Mouse (Mus musculus) left cerebral cortex, adult 11 months (tissue): ENCODE data around the gene Nek6.
A peak's percentile ranks its signal among the peaks of the same experiment; 100 is the strongest.

Source experiments
- DNase-seq: peaks from one replicate; pipeline ENCODE4 v3.0.0; 2022; ENCODE audit warnings: low spot score

Gene Nek6

DNA sequence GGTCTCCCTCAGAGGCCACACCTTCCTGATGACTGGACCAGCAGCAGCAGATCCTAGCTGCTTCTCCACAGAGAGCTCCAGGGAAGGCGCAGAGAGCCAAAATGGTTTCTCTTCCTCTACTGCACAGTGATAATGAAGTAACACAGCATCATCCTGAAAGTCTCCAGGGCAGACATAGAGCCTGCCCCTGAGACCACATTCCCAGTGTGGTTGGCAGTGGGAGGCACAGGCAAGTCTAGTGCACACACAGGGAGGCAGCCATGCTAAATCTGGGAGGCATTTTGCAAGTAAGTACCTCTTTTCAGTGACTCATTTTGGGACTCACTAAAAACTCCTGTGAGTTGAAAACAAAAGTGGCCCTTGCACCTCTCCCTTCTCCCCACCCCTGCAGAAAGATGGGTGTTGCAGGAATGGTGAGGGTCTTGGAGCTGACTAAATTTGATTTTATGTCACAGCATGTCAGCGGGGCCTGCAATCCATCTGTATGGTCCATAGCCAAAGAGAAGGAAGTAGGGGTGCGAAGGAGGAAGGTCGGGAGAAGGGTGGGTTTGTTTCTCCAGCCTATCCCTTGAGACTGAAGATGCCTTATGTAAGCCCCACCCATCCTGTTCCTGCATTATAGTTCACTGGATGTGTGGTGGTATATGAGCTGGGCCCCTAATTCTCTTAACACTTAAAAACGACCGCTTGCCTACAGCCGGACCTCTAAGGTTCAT lies 2.3 kb upstream of the Nek6 start:
- no peak for DNase-seq

DNA sequence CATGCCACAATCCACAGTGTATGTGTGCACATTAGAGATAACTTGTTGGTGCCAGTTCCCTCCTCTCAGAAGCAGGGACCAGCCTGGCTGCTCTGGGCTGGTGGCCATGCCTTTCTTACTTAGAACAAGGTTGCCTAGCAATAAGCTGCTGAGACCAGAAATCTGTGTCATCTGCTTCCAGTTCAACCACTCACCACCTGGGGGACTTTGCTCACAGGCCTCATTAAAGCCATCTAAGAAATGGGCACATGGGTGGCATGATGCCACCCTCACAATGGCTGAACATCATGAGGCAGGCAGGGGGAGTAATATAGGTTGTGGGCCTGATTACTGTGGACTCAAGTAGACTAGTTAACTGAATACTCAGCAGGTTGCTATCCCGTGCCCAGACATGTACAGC lies 1.3 kb upstream of the Nek6 start:
- no peak for DNase-seq

DNA sequence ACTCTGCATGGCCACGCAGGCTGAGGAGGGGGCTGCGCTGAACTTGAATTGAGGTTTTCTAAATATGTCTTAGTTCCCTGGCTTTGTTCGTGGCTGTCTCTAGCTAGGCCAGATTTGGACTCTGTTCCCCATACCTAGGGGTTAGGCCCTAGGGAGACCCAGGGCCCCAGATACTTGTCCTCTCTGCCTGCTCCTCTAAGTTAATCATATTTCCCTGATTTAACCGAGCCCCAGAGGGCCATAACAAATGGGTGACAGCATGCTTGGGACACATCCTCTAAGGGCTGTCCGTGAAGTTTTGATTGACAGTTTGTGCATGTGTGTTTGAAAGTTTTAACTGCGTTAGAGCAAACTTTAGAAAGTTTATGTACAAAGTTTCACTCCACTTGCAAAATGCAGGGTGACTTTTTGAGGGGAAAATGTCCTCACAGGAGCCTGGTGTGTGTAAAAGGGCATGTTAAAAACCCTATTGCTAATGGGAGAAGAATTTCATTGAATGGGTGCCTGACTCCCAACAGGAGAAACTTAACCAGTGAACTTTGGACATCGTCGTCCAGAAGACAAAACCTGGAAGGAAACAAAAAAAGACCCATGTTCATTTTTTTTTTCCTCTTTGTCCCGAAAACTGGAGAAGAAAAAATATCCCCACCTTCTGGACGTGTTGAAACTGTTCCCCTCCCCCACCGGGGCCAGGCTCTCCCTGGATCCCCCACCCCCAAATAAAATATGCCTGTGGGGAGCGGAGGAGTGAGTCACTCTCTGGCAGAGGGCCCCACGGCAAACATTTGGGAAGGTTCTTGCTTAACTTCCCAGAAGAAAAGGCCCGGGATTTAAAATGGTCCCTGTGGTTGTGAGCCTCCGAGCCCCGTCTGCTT lies 1.1 kb downstream of the Nek6 start:
- DNase-seq: no peak

DNA sequence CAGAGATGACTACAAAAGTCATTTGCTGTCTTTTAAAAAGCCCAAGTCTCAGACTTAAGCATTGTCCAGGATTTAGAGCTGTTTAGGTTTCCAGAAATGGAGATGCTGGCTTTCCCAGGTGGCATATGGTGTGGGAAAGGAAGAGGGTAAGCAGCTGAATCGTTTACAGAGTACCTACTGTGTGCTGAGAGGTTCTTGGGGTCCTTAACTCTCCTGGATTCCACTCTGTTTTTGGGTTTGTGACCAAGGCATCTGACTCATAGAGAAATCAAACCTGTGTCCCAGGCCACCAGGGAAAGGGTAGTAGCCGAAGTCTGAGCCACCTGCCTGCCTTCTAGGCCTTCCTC lies 1.7 kb downstream of the Nek6 start:
- DNase-seq: no peak

DNA sequence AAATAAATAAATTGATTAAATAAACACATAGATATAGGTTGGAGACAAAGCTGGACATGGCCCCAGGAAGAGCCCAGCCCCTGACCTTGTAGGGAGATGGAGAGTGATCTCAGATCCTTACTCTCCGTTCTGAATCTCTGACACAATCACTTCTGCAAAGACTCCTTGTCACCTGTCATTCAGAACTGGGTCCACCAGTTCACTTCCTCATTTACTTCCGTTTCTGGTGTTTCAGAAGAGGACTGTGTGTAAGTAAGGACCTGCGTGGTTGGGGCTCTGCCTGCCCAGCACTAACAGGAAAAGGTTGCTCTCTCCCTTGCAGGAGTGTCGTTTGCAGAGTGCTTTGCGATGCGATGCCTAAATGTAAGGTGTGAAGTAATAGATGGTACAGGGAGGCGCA lies 3.0 kb downstream of the Nek6 start:
- no peak for DNase-seq

DNA sequence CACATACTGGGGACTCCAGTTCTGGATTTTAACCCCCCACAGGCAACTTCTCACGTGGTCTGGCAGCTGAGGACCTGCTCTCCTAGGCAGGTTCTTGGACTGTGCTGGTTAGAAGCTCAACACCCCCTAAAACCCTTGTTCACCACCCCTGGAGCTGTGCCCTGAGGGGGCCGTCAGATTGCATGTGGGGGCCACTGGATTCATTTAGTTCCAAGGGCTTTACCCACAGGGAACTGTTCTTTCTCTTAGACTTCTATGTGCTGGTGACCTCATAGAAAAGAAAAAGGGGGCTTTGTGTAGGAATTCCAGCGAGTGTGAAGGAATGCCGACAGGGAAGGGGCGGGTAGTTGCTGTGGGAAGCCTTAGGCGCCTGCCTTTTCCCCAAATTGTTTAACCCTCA lies 4.0 kb downstream of the Nek6 start:
- DNase-seq: no peak

DNA sequence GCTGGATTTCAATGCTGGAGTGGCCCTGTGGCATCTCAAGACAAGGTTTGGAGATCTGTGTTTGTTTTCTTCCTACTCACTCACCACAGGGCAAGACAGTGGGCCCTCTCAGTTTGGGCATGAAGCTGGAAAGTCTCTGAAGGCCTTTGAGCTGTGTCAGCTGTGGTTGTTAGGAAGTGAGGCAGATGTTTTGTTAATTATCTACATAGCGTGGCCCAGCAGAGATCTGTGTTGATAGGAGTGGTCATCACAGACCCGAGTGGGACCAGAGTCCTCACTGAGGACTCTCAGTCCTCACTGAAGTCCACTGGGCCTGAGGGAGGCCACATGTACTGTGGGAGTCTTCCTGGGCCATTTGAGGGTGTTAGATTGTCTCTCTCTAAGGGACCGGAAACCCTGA lies 5.0 kb downstream of the Nek6 start:
- DNase-seq: no peak

DNA sequence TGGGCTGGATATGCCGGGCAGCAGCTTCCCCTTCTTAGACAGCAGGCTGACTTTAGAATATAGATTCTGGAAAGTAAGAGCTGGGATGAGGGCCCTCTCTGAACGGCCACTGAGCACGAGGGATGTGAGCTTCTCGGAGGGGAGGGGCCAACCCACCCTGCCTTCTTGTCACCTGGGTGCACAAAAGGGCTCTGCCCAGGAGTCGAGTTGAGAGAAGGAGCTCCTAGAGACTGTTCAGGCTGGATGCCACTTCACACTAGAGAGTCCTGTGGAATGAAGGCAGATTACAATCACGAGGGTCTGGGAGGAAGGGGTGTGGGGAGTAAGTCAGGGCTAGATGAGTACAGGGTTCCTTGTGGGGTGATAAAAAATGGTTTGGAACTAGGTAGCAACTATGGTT lies 5.6 kb downstream of the Nek6 start:
- DNase-seq: no peak

DNA sequence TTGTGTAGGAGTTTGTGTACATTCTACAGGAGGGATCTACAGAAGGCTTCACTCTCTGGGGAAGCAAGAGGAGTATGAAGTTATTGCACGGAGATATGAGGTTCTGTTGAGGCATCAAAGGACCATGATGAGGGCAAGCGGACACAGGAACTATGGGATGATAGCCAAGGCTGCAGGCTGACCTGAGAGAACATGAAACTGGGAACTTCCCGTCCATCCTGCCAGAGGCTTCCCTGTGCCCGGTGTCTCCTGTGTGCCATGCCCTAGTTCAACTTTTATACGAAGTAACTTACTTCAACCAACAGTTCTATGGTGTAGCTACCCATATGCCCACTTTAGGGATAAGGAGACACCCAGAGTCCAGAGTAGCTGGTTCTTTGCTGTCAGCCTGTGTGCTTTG lies 7.3 kb downstream of the Nek6 start:
- DNase-seq: no peak

DNA sequence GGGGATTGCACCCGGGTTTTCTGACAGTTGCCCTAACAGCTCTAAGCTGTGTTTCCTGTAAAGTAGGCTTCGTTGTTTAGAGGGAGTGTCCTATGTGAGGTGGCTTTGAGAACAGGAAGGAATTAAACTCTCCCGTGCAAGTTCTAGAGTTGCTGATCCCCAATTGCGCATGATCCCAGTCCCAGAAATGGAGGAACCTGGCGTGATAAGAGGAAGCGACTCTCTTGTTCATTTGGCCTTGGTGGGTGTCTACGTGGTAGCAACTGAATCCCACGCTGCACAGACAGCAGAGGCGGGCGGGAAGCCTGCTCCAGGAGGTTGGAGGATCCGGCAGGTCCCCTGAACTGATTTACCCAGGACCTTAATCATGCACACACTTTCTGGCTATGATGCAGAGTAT lies 8.5 kb downstream of the Nek6 start:
- DNase-seq: no peak

DNA sequence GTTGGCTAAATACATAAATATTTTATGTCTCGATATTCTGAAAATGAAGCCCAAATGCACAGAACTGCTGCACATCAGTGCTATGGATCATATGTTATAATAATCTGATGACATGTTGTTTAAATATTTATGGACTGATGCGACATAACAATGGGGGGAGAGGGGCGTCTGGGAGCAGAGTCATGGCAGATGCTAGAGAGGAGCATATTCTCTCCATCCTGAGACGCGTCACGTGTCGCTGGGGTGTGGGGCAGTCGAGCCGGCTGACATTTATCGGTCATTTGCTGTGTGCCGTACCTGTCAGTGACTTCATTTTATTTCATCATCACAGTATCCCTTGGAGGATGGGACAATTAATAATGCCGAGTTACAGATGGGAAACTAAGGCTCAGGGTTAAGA lies 10.2 kb downstream of the Nek6 start:
- no peak for DNase-seq

DNA sequence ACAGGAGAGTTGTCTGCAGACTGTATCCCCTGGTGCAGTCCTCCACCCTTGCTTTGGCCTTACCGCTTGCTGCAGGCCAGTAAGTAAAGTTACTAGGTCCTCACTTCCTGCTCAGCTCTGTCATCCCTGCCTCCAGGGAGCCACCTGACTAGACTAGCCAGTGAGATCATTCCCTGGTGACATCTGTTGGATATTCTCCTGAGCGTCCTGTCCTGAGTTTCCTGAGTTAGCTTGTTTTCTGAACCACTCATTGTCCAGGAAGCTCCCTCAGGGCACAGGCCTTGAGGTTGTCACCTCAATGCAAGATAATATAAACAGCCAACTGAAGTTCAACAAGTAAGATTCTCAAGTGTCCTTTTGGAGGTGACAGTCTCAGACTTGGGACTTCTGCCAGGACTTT lies 10.9 kb downstream of the Nek6 start:
- no peak for DNase-seq

DNA sequence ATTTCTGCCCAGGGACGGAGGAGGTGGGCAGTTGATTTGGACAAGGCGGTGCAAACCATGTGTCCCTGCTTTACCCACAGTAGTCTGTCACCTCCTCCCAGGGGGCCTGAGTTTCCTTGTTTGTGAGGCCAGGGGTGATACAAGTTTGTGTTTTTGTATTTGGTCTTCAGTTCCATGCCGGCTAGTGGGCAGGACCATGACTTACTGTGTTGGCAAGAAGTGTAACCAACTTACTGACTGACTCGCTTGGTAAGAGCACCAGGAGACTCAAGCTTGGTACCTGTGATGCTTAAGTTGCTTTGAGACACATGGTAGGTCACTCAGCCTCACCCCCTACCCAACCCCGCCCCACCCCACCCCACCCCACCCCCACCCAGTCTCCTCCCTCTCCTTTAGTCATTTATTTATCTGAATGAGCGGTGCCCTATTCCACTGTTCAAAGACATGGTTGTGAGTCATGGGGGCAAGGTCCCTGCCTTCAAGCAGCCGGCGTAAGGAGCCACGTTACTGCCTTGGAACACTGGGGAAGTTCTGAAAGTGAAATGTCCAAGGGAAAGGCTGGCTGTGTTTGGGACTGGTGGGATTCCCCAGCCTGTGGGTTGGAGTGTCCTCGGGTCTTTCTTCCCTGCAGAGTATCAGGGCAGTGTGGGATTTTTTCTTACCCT lies 12.5 kb downstream of the Nek6 start:
- DNase-seq: no peak

DNA sequence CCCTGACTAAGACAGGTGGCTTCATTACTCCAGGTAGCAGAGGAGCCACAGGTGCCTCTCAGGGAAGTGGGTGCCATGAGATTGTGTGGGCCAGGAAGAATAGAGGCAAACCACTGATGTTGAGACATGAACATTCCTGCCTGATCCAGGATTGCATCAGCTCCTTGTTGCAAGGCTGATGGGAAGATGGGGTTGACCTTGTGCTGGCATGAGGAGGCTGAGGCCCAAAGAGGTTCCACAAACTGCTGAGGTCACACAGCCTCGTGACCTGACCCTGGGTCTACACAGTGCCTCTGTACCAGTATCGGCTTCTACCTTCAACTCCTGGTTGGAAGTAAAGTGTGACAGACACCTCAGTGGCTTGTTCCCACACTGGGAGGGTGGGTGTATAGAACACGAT lies 13.6 kb downstream of the Nek6 start:
- DNase-seq: no peak

DNA sequence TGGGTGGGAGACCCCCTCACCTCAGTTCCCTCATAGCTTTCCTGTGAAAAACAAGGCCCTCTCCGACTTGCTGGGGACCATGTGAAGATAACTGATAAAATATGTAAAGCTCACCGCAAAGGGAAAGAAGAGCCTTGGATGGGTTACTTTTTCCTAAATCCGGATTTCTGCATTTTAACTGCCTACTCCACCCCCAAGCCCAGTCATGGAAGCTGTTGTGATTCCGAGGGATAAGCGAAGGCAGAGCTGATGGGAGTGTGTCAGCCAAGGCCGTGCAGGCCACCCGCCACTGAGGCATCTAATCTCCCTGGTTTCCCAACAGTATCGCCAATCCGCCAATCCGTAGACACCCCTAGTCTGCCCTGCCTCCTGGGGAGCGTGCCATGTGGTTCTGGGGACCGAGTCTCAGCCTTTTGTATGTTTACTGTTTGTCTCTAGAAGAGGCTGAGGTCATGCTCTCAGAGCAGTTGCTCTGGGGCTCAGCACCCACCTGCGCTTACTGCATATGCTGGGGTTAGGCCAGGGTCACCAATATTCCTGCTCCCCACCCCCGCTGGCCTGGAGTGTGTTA lies 18.2 kb downstream of the Nek6 start:
- DNase-seq: no peak

DNA sequence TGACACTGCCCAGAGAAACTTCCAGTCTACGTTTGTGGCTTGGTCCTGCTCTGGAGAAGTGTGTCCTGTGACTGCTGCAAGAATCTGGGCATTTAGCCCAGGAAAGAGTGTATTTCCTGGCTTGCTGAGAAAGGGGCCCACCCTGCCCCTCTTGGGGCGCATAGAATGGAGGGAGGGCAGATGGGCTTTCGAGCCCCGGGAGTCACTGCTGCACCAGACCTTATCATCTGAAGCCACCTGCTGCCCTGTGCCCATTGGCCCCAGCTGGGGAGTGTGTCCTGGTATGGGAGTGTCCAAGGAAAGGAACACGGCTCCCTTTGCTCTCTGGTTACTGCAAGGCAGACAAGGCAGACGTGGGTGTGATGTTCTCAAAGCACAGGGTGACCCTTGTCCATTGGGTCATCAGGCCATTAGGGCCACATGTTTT lies 19.5 kb downstream of the Nek6 start:
- no peak for DNase-seq

DNA sequence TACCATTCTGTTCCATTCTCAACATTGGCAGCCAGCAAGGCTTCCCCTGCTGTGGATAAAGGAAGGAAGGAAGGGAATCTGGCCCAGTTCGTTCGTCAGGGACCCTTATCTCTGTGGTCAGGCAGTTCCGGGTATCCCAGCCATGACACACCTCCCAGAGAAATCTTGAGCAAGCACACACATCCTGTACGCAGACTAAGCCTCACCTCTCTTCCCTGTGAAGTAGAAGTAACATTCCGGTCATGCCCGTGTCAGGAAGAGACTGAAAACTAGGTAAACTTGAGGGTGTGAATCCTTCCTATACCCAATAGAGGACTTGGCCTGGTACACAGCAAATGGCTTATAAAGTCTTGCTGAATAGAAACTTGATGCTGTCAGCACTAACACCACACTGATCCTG lies 21.9 kb downstream of the Nek6 start:
- no peak for DNase-seq

DNA sequence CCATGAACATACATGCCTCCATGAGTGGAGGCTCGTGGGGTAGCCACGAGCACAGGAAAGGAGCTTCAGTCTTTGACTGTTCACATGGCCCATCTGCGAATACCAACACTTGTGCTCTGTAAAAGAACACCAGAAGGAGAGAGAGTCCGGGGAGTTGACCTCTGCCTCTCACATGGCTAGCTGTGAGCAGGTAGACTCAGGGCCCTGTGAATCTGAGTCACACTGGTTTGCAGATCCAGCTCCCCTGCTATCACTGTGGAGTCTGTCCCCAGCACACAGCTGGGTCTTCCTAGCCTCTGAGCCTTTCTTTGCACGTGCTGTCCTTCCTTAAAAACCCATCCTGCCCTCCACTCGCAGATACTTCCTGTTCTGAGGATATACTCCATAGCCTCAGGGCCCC lies 22.3 kb downstream of the Nek6 start:
- no peak for DNase-seq

DNA sequence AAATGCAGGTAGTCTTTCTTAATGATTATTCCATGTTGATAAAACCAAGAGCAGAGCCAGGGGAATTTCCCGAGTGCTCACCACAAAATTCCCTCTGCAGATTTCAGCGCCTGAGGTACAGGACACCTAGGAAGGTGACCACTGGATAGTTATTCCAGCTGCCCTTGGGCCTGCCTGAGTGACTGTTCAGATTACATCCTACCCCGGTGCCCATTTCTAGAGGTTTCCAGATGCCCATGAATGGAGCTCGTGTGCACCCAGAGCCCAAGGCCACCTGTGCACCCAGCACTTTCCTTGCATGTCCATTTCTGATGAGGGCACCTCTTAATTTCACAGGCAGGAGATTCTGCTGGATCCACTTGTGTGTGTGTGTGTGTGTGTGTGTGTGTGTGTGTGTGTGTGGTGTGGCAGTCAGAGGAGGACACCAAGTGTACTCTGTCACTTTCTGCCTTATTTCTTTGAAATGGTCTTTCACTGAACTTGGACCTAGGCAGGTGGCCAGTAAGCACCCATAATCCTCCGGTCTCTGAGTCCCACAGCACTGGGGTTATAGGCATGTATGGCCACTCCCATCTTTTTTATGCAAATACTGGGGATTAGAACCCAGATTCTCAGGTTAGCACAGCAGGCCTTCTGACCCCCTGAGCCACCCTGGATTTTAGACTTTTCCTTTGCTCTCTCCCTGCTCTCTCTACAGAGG lies 22.9 kb downstream of the Nek6 start:
- DNase-seq: no peak

DNA sequence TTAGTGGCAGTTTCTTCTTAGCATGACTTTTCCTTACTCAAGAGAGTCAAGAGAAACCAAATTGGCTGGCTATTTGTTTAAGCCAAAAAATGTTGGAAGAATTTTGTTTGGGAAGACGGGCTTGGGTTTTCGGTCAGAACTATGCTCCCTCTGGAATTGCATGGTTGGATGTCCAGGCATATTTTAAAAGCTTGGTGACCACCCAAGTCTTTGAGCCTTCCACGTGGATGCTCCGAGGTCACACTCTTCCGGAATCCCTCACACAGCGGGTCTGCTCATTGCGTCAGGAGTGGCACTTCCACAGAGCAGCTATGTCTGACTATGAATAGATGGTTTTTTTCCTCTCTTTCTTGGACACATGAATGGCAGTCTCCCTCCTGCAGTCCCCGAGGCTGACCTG lies 23.6 kb downstream of the Nek6 start:
- no peak for DNase-seq

DNA sequence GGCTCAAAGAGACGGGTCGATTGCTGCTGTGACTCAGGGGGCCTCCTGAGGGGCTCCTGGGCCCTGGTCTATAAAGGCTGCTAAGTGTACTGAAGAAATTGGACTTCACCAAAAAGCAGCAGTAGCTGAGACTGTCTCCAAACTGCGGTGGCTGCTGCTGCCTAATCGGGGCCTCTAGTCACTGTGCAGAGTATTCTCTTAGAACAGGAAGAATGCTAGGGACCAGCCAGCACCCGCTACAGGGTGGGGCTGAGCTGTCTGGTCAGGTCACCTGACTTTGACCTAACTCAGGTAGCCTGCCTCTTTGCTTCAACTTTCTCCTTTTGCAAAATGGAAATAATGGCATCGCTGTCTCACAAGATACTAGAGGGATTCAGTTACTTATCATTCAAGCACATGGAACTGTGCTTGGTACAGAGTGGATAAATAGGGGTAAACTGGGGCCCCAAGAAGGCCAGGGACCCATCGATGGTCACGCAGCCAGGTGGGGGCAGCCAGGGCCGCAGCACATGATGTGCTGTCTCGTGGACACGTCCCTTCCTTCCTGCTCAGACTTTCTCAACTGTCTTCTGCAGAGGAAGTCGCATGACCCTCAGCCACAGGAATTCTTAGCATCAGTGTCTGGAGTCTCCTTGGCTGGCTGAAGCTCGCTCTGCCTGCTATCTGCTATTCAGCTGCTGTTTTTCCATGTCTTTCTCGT lies 24.2 kb downstream of the Nek6 start:
- DNase-seq: no peak

DNA sequence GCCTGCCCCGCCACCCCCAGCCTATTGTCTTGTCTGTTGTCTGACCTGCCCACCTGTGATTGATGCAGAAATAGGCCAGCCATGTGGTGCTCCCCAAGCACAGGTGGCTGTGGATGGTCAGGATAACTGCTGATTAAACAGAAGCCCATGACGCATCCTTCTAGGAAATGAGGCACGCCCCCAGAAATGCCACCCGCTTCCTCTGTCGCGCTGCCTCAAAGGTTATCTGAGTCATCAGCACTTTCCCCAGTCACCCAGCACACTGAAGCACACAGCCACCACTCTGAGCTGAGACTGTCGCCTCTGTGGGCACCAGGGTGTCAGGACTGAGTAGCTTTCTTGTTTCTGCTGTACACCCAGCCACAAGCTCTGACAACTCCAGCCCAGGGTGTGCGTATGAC lies 24.9 kb downstream of the Nek6 start:
- DNase-seq: peak; percentile 57
